Mouse (Mus musculus): ENCODE results near the gene Mpped1.

Gene Mpped1

GRCm38 (mm10) chr15:83892871-83893270 lies 113.6 kb downstream of the Mpped1 start:
- no peak for DNase-seq (ENCODE audit: low spot score)

DNA sequence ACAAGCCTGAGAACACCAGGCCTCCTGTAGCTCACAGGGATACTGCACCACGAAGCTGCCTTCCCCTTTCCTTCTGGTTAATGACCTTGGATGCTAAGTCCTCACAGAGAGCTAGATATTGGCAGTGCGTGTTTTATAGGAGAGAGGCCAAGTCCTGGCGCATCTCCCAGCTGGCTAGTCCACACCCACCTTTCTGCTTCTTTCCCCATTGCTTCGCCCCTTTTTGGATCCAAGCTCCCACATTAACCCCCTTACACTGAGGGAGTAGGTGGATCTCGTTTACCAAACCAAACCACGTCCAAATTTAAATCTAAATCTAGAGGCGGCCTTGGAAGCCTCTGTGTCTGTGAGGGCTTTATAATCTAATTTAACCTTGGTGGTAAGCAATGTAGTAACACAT lies 115.0 kb downstream of the Mpped1 start:
- no peak for DNase-seq (ENCODE audit: low spot score)

DNA sequence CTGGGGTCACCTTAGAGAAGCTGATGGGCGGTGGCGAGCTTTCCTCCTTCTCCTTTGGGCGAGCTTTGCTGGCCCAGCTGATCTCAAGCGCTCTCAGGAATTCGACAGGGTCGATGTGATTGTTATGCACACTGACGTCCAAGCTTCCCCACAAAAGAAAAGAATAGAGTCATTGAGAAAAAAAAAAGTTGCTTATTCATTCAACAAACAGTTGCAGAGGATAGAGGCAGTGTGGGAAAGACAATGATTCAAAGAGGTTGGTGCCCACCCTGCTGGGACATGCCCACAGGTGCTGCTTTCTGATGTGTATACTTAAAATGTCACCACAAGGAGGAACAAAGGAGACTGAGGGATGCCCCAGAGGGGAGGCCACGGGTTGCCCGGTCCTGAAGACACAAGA lies 116.7 kb downstream of the Mpped1 start:
- DNase-seq (ENCODE audit: low spot score): no peak

- no peak for DNase-seq (ENCODE audit: low spot score)
Observed at GRCm38 (mm10) chr15:83897286-83897685, 118.0 kb downstream of the Mpped1 start.

GRCm38 (mm10) chr15:83906472-83906871 lies 127.2 kb downstream of the Mpped1 start:
- DNase-seq (ENCODE audit: low spot score): no peak

Data from yolk sac, embryonic 10.5 days (tissue).